Mouse (Mus musculus) MEL (cell line): ENCODE data around the gene Ctbs. TPM values are rescaled to one million over a fixed set of nuclear protein-coding genes. Genes with fewer than 3 reads are reported as not detected.

Source experiments
- DNase-seq: peaks from one replicate; pipeline ENCODE4 v3.0.0; 2011; ENCODE audit warnings: low read depth, low spot score
- H3K27ac ChIP-seq: 2 replicates; pipeline ENCODE4 v1.5.1; 2012; ENCODE audit warnings: low read depth, mild to moderate bottlenecking, control low read depth, low read length, moderate library complexity; ENCODE audit not compliant: control insufficient read depth
- H3K27me3 ChIP-seq, 2 experiments: fragments of 150-350 bp in 1 of 2; sonication (generic) in 1 of 2; 2 replicates each; pipeline ENCODE4 v1.6.1; 2012; ENCODE audit warnings: low read length in 2 of 2, mild to moderate bottlenecking in 2 of 2, improper control_type of control experiment in 1 of 2, moderate library complexity in 1 of 2; ENCODE audit not compliant: insufficient read depth in 2 of 2, control insufficient read depth in 1 of 2
- H3K36me3 ChIP-seq, 2 experiments: 2 replicates each; pipeline ENCODE4 v1.6.1; 2012 to 2014; ENCODE audit warnings: low read length in 2 of 2, improper control_type of control experiment in 1 of 2, inconsistent platforms in 1 of 2, mild to moderate bottlenecking in 1 of 2; ENCODE audit not compliant: insufficient read depth in 2 of 2, control insufficient read depth in 1 of 2
- H3K4me1 ChIP-seq, 2 experiments: fragments of 150-350 bp in 1 of 2; sonication (generic) in 1 of 2; 2 replicates each; pipeline ENCODE4 v1.6.1; 2012; ENCODE audit warnings: low read length in 2 of 2, improper control_type of control experiment in 1 of 2, mild to moderate bottlenecking in 1 of 2; ENCODE audit not compliant: insufficient read depth in 2 of 2, control insufficient read depth in 1 of 2
- H3K4me3 ChIP-seq, 2 experiments: fragments of 150-350 bp in 1 of 2; sonication (generic) in 1 of 2; 2 replicates each; pipeline ENCODE4 v1.5.1; 2012; ENCODE audit warnings: low read depth in 2 of 2, low read length in 2 of 2, mild to moderate bottlenecking in 2 of 2, moderate library complexity in 2 of 2, control low read depth in 1 of 2, improper control_type of control experiment in 1 of 2; ENCODE audit not compliant: control insufficient read depth in 1 of 2, insufficient read depth in 1 of 2
- H3K79me2 ChIP-seq: 2 replicates; pipeline ENCODE4 v1.6.1; 2012; ENCODE audit warnings: mild to moderate bottlenecking, low read length, moderate library complexity; ENCODE audit not compliant: control insufficient read depth, poor library complexity, insufficient read depth
- H3K9ac ChIP-seq: 2 replicates; pipeline ENCODE4 v1.6.1; 2012; ENCODE audit warnings: low read depth, mild to moderate bottlenecking, control low read depth, low read length, moderate library complexity; ENCODE audit not compliant: control insufficient read depth, poor library complexity, severe bottlenecking
- H3K9me3 ChIP-seq: fragments of 150-350 bp; sonication (generic); replicated peaks from 2 replicates; pipeline ENCODE4 v1.6.1; 2012; ENCODE audit warnings: mild to moderate bottlenecking, low read length, improper control_type of control experiment, moderate library complexity; ENCODE audit not compliant: insufficient read depth
- CHD2 ChIP-seq: IDR thresholded peaks from 2 replicates; pipeline ENCODE4 v1.6.1; 2011; ENCODE audit warnings: low read length, improper control_type of control experiment
- CTCF ChIP-seq, 3 experiments: IDR thresholded peaks in 2 of 3; conservative IDR thresholded peaks in 1 of 3; 2 replicates each; pipeline ENCODE4 v1.5.1; 2011 to 2012; ENCODE audit warnings: low read length in 3 of 3, low read depth in 2 of 3, mild to moderate bottlenecking in 2 of 3, improper control_type of control experiment in 1 of 3, inconsistent platforms in 1 of 3, mixed read lengths in 1 of 3, moderate library complexity in 1 of 3; ENCODE audit not compliant: control insufficient read depth in 1 of 3, insufficient read depth in 1 of 3, poor library complexity in 1 of 3, severe bottlenecking in 1 of 3
- E2F4 ChIP-seq: IDR thresholded peaks from 2 replicates; pipeline ENCODE4 v1.6.1; 2011; ENCODE audit warnings: low read depth, low read length, improper control_type of control experiment, borderline replicate concordance
- ELF1 ChIP-seq: IDR thresholded peaks from 2 replicates; pipeline ENCODE4 v1.6.1; 2014; ENCODE audit warnings: low read depth, mild to moderate bottlenecking, inconsistent platforms, low read length, improper control_type of control experiment, moderate library complexity
- EP300 ChIP-seq, 2 experiments: IDR thresholded peaks; 2 replicates each; pipeline ENCODE4 v1.6.1; 2011; ENCODE audit warnings: improper control_type of control experiment in 2 of 2, low read length in 2 of 2, low read depth in 1 of 2, mild to moderate bottlenecking in 1 of 2
- ETS1 ChIP-seq: IDR thresholded peaks from 2 replicates; pipeline ENCODE4 v1.6.1; 2012; ENCODE audit warnings: low read depth, mild to moderate bottlenecking, inconsistent platforms, low read length, improper control_type of control experiment, moderate library complexity
- GATA1 ChIP-seq: IDR thresholded peaks from 2 replicates; pipeline ENCODE4 v1.6.1; 2011; ENCODE audit warnings: low read depth, low read length, improper control_type of control experiment
- HCFC1 ChIP-seq: IDR thresholded peaks from 2 replicates; pipeline ENCODE4 v1.6.1; 2012; ENCODE audit warnings: low read depth, mild to moderate bottlenecking, inconsistent platforms, low read length, improper control_type of control experiment, moderate library complexity
- MXI1 ChIP-seq: IDR thresholded peaks from 2 replicates; pipeline ENCODE4 v1.6.1; 2011; ENCODE audit warnings: mild to moderate bottlenecking, low read depth, low read length, improper control_type of control experiment
- MYB ChIP-seq: IDR thresholded peaks from 2 replicates; pipeline ENCODE4 v1.6.1; 2011; ENCODE audit warnings: mild to moderate bottlenecking, low read depth, low read length, improper control_type of control experiment
- MYC ChIP-seq: IDR thresholded peaks from 2 replicates; pipeline ENCODE4 v1.6.1; 2011; ENCODE audit warnings: low read depth, mild to moderate bottlenecking, low read length, improper control_type of control experiment, moderate library complexity
- NELFE ChIP-seq: IDR thresholded peaks from 2 replicates; pipeline ENCODE4 v1.6.1; 2011; ENCODE audit warnings: low read depth, low read length, improper control_type of control experiment
- POLR2A ChIP-seq, 2 experiments: IDR thresholded peaks; 2 replicates each; pipeline ENCODE4 v1.6.1; 2011 to 2012; ENCODE audit warnings: low read length in 2 of 2, mild to moderate bottlenecking in 2 of 2, control low read depth in 1 of 2, improper control_type of control experiment in 1 of 2, low read depth in 1 of 2, moderate library complexity in 1 of 2; ENCODE audit not compliant: control insufficient read depth in 1 of 2, insufficient read depth in 1 of 2, poor library complexity in 1 of 2
- POLR2AphosphoS2 ChIP-seq: IDR thresholded peaks from 2 replicates; pipeline ENCODE4 v1.6.1; 2011; ENCODE audit warnings: low read length, improper control_type of control experiment
- RAD21 ChIP-seq: IDR thresholded peaks from 2 replicates; pipeline ENCODE4 v1.6.1; 2011; ENCODE audit warnings: mild to moderate bottlenecking, low read depth, low read length, improper control_type of control experiment
- SIN3A ChIP-seq: IDR thresholded peaks from 2 replicates; pipeline ENCODE4 v1.6.1; 2012; ENCODE audit warnings: low read length, improper control_type of control experiment, inconsistent platforms
- TAL1 ChIP-seq: IDR thresholded peaks from 2 replicates; pipeline ENCODE4 v1.6.1; 2012; ENCODE audit warnings: mild to moderate bottlenecking, inconsistent platforms, low read length, moderate library complexity, mixed read lengths
- TBP ChIP-seq: IDR thresholded peaks from 2 replicates; pipeline ENCODE4 v1.8.0; 2011; ENCODE audit warnings: low read depth, low read length, improper control_type of control experiment
- UBTF ChIP-seq: IDR thresholded peaks from 2 replicates; pipeline ENCODE4 v1.6.1; 2012; ENCODE audit warnings: low read depth, mild to moderate bottlenecking, inconsistent platforms, low read length, improper control_type of control experiment, moderate library complexity, borderline replicate concordance; ENCODE audit not compliant: insufficient read depth
- USF1 ChIP-seq: IDR thresholded peaks from 2 replicates; pipeline ENCODE4 v1.6.1; 2014; ENCODE audit warnings: low read depth, mild to moderate bottlenecking, inconsistent platforms, low read length, improper control_type of control experiment, moderate library complexity
- ZC3H11A ChIP-seq: IDR thresholded peaks from 2 replicates; pipeline ENCODE4 v1.6.1; 2012; ENCODE audit warnings: low read depth, mild to moderate bottlenecking, inconsistent platforms, low read length, improper control_type of control experiment
- ZKSCAN1 ChIP-seq: IDR thresholded peaks from 2 replicates; pipeline ENCODE4 v1.6.1; 2012; ENCODE audit warnings: low read depth, mild to moderate bottlenecking, inconsistent platforms, low read length, improper control_type of control experiment, moderate library complexity
- ZNF384 ChIP-seq: IDR thresholded peaks from 2 replicates; pipeline ENCODE4 v1.6.1; 2012; ENCODE audit warnings: low read depth, mild to moderate bottlenecking, inconsistent platforms, low read length, improper control_type of control experiment
- polyA plus RNA-seq, 2 experiments: library from polyadenylated mRNA; stranded (reverse) in 1 of 2; unstranded in 1 of 2; fragments of >175 nt in 1 of 2; fragments of >200 nt in 1 of 2; gene quantifications; 2 replicates each; pipeline versions ENCODE4 v1.2.1 to v1.2.4; 2012; ENCODE audit warnings: low replicate concordance in 2 of 2, low read depth in 1 of 2; ENCODE audit not compliant: insufficient read length in 2 of 2, insufficient read depth in 1 of 2, missing spikeins in 1 of 2
- total RNA-seq: library from RNA; depleted of rRNA; stranded (reverse); fragments of 300-350 nt; gene quantifications from 2 replicates; pipeline ENCODE4 v1.2.3, GENCODE M21; 2012

Ctbs gene
- total and polyA plus RNA-seq, 3 experiments: 3.2 to 5.1 TPM; not detected in 1

GRCm38 (mm10) chr3:146419992-146420537, 29.5 kb upstream of the Ctbs start:
- H3K4me3 ChIP-seq: no peak overlapping the region
- DNase-seq: no peak
- H3K27me3 ChIP-seq: no peaks in the 10 kb centered on the region

GRCm38 (mm10) chr3:146421787-146422186, 27.8 kb upstream of the Ctbs start:
- Histone ChIP-seq H3K4me3 (no peak overlapping the region), H3K9me3 (no peaks in the 10 kb centered on the region), H3K79me2 (peaks cover 2% of the 10 kb centered on the region; the same call in 1 of the 2 replicates), H3K36me3 (peaks cover 4 to 26% of the 10 kb centered on the region in 2 experiments), H3K4me1 (peaks cover 16 to 21% of the 10 kb centered on the region in 2 experiments), H3K27ac (no peak overlapping the region), H3K9ac (no peak overlapping the region), H3K27me3 (no peaks in the 10 kb centered on the region)
- no peak for DNase-seq
- TF ChIP-seq SIN3A (no peak), NELFE (no peak), ZNF384 (no peak), TBP (no peak), ELF1 (no peak), EP300 (IDR thresholded peaks at IDR 0.05; ENCODE audit: low read depth in 1 of 2, low read length in 2 of 2) (no peak), ZKSCAN1 (no peak), ZC3H11A (no peak), GATA1 (no peak), ETS1 (no peak), E2F4 (no peak), MYC (no peak)

More at GRCm38 (mm10) chr3:146419992-146420537, 29.5 kb upstream of the Ctbs start:
- H3K79me2 ChIP-seq: peaks cover 15% of the 10 kb centered on the region; the same call in 1 of the 2 replicates
- peaks cover 4 to 32% of the 10 kb centered on the region in 2 experiments for H3K36me3 ChIP-seq
- no peaks in the 10 kb centered on the region for H3K9me3 ChIP-seq
- H3K4me1 ChIP-seq: peaks cover 20 to 32% of the 10 kb centered on the region in 2 experiments
- TF ChIP-seq USF1: no peak
- TF ChIP-seq RAD21: no peak
- no peak for TF ChIP-seq POLR2A (IDR thresholded peaks at IDR 0.05; ENCODE audit: control insufficient read depth in 1 of 2, insufficient read depth in 1 of 2, low read depth in 1 of 2, low read length in 2 of 2, poor library complexity in 1 of 2)
- TF ChIP-seq CTCF (IDR thresholded peaks at IDR 0.05 in 2 of 3, conservative IDR thresholded peaks at IDR 0.05 in 1 of 3; ENCODE audit: control insufficient read depth in 1 of 3, insufficient read depth in 1 of 3, low read depth in 2 of 3, low read length in 3 of 3, poor library complexity in 1 of 3, severe bottlenecking in 1 of 3): no peak
- TF ChIP-seq CHD2: no peak
- TF ChIP-seq HCFC1: no peak
- no peak for TF ChIP-seq MXI1
- TF ChIP-seq GATA1: no peak
- TF ChIP-seq UBTF: no peak
- TF ChIP-seq MYB: no peak
- TF ChIP-seq ZNF384: no peak
- no peak for TF ChIP-seq POLR2AphosphoS2
- no peak for TF ChIP-seq E2F4
- TF ChIP-seq MYC: no peak
- no peak for TF ChIP-seq TAL1
- no peak for TF ChIP-seq ZKSCAN1
- H3K27ac ChIP-seq: no peak overlapping the region
- no peak overlapping the region for H3K9ac ChIP-seq
